Mouse (Mus musculus) kidney, postnatal 0 days (tissue): ENCODE results near the gene Speer4a. TPM values are rescaled to one million over a fixed set of nuclear protein-coding genes. Genes with fewer than 3 reads are reported as not detected.

Experiments used
- polyA plus RNA-seq: library from polyadenylated mRNA; unstranded; fragments of >200 nt; fragmentation: Nextera tagmentation; extraction: Ambion mirVana; gene quantifications from 2 replicates; pipeline ENCODE4 v1.2.1, GENCODE M21; 2015

Gene Speer4a
- polyA plus RNA-seq, 1 experiment from 2014 or later = not detected

Other genes with a start within 250 kb of the Speer4a start
- gene Gm21663, start 97.2 kb downstream of the Speer4a start, polyA plus RNA-seq = not detected in 2 replicates
- not detected in 2 replicates for gene Gm21671, start 85.1 kb downstream of the Speer4a start, polyA plus RNA-seq
- gene Gm21680, start 66.9 kb downstream of the Speer4a start, polyA plus RNA-seq = not detected in 2 replicates
- not detected in 2 replicates for gene Gm21698, start 50.9 kb downstream of the Speer4a start, polyA plus RNA-seq
- gene Gm1979, start 34.8 kb downstream of the Speer4a start, polyA plus RNA-seq = 0.05 TPM in 1 of 2 replicates, not detected in the other
- not detected in 2 replicates for gene Gm5862, start 16.6 kb downstream of the Speer4a start, polyA plus RNA-seq
- not detected in 2 replicates for gene Gm7347, start 19.0 kb upstream of the Speer4a start, polyA plus RNA-seq
- gene Gm10471, start 49.7 kb upstream of the Speer4a start, polyA plus RNA-seq = not detected in 2 replicates
- gene 5031410I06Rik, start 65.8 kb upstream of the Speer4a start, polyA plus RNA-seq = not detected in 2 replicates
- not detected in 2 replicates for gene Gm10220, start 81.9 kb upstream of the Speer4a start, polyA plus RNA-seq
- not detected in 2 replicates for gene Gm7361, start 218.1 kb upstream of the Speer4a start, polyA plus RNA-seq